Mouse (Mus musculus) gastrocnemius, adult 8-10 months (tissue): ENCODE results near the gene Med27. TPM values are rescaled to one million over a fixed set of nuclear protein-coding genes. Genes with fewer than 3 reads are reported as not detected.

ENCODE experiments used
- DNase-seq, 2 experiments: peaks; one replicate each; pipeline ENCODE4 v3.0.0; 2022; ENCODE audit warnings: low spot score in 2 of 2
- microRNA-seq: library from miRNA; unstranded; fragments of <30 nt; microRNA quantifications from one replicate; pipeline ENCODE4 v1.2.0, GENCODE M21; 2022
- total RNA-seq, 4 experiments: library from RNA; stranded (reverse); gene quantifications; 2 replicates each; pipeline ENCODE4 v1.2.4; 2022

Gene Med27
- total RNA-seq, 4 experiments from 2014 or later = 13.0 to 15.4 (median 14.6) TPM

GRCm38 (mm10) chr2:29561468-29561867, 214.8 kb downstream of the Med27 start:
- DNase-seq = no peak

GRCm38 (mm10) chr2:29563986-29564385, 217.4 kb downstream of the Med27 start:
- DNase-seq = no peak

DNA sequence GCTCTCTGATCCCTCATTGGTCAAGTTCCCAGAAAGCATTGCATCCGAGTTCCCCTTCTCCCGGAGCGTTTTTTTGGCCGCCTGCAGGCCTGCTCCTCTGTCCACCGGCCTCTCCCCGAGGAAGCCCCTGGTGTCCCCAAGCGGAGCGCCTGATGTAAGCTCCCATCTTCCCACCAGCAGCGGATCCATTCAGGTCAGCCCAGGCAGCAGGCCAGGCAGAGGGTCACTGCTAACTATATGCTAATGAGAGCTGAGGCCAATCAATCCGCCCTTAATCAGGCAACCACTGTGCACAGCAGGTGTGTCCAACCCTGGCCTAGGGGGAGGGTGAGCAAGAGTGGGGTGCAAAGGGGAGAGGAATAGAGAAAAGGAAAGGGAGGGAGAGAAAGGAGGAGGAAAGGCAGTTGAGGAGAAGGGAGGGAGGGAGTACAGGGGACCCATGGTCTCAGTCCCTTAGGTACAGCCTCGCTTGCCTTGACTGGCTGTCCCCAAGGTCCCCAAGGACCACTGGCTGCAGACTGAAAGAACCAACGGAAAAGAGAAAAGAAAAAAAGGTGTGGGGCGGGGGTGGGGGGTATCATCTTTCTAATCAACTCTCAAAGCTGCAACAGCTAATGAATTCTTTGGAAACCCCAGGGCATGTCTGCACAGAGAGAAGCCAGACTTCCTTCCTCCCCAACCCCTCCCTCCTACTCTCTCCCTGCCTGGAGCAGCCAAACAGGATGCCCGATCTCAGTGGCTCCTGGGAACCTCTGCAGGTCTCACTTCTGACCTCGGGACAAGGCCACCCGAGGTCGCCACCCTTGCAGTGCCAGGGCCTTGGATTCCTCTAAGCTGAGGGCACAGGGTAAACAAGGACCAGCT, 219.2 kb downstream of the Med27 start:
- DNase-seq = no peak

- DNase-seq = no peak
These were observed 225.5 kb downstream of the Med27 start for GRCm38 (mm10) chr2:29571921-29572700.

GRCm38 (mm10) chr2:29572811-29573427, 226.3 kb downstream of the Med27 start:
- no peak for DNase-seq

DNA sequence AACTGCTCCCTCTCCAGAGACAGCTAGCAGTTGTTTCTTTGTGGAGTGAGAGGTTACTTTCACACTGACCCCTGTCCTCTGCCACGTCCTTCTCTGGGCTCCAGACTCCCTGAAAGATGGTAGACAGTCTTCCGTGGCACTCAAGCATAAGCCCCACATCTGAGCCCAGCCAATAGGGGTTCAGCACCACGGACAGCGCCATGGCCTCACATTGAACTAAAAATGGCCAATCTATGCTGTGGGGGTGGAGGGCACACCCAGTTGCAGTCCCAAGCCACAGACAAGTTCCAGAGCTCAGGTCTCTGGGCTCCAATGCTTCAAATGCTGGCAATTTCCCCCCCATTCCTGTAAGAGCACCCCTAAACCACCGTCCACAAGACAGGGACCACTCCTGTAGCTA, 227.0 kb downstream of the Med27 start:
- DNase-seq = no peak

GRCm38 (mm10) chr2:29574187-29574586, 227.6 kb downstream of the Med27 start:
- DNase-seq = no peak

Small RNA genes lying within 50 kb of the gene (microRNA-seq; reads per million reads assigned to microRNA genes)
- not detected for gene Mir133c

Other genes with a start within 250 kb of the Med27 start
- 10 to 100 TPM; 28.4 to 33.7 (median 29.0) TPM for gene Setx, start 222.6 kb upstream of the Med27 start, total RNA-seq
- gene Ntng2, start 93.8 kb upstream of the Med27 start, total RNA-seq = 10 to 100 TPM; 16.7 to 30.4 (median 26.0) TPM